Mouse (Mus musculus): ENCODE results near the gene Aldh1b1. TPM values are rescaled to one million over a fixed set of nuclear protein-coding genes. Genes with fewer than 3 reads are reported as not detected.

Gene Aldh1b1
- 1 to 10 TPM; 6.7 to 7.8 TPM for total RNA-seq (2023)

DNA sequence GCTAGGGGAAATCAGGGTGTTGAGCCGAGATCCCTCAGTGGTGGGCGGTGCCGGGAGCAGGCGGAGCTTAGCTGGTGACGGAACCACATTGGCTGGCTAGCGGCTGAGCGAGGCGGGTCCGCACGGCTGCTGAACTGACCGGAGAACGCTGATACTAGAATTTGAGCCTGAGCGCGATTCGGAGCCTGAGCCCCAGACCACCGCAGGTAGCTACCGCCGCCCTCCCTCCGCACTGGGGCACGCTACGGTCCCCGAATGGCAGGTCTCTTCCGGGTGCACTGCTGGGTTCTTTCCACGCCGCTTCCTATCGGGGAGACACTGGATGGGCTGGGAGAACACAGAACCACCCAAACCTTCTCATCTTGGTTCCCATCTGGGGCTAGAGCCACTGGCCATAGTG is at the start of gene Aldh1b1:
Gene Aldh1b1 (plus strand): TSS at position 59 of the 400 bp plus-strand sequence.

GRCm38 (mm10) chr4:45826275-45827040 is 27.6 kb downstream of the Aldh1b1 start, which contains the start of gene Igfbpl1:
Gene Igfbpl1, minus strand, starts transcription at chr4:45826923.

GRCm38 (mm10) chr4:45848109-45848824 is 49.4 kb downstream of the Aldh1b1 start, which contains the start of gene Stra6l:
Gene Stra6l, plus strand, starts transcription at chr4:45848664.

Other genes with a start within 250 kb of the Aldh1b1 start
- gene Igfbpl1, start 27.9 kb downstream of the Aldh1b1 start, total RNA-seq (2023) = not detected
- 1 to 10 TPM; 2.2 to 2.6 TPM for gene Stra6l, start 49.6 kb downstream of the Aldh1b1 start, total RNA-seq (2023)
- 1 to 10 TPM; 1.1 to 1.3 TPM for gene Ccdc180, start 91.3 kb downstream of the Aldh1b1 start, total RNA-seq (2023)
- 10 to 100 TPM; 55.1 to 59.9 TPM for gene Tdrd7, start 166.3 kb downstream of the Aldh1b1 start, total RNA-seq (2023)
- not detected for gene Tmod1, start 239.9 kb downstream of the Aldh1b1 start, total RNA-seq (2023)